Mouse (Mus musculus): ENCODE data around the gene Snf8. TPM values are rescaled to one million over a fixed set of nuclear protein-coding genes. Genes with fewer than 3 reads are reported as not detected.

Snf8 gene
- total RNA-seq, 2 experiments from 2014 or later = 87.1 to 96.3 TPM

GRCm38 (mm10) chr11:96011982-96012381, 22.7 kb upstream of the Snf8 start:
- intact Hi-C loops (cut with DNase I) = no loop called here

GRCm38 (mm10) chr11:96015421-96015820, 19.3 kb upstream of the Snf8 start:
- no peak for DNase-seq (ENCODE audit: extremely low spot score in 1 of 2, low spot score in 2 of 2)
- intact Hi-C loops (cut with DNase I) = no loop called here

More at GRCm38 (mm10) chr11:96011982-96012381, 22.7 kb upstream of the Snf8 start:
- DNase-seq (ENCODE audit: extremely low spot score in 1 of 2, low spot score in 2 of 2) = no peak

- intact Hi-C loops (cut with DNase I) = no loop called here
- DNase-seq (ENCODE audit: extremely low spot score in 1 of 2, low spot score in 2 of 2) = no peak
Measured at GRCm38 (mm10) chr11:96017941-96018351, 16.7 kb upstream of the Snf8 start.

- intact Hi-C loops (cut with DNase I) = no loop called here
- no peak for DNase-seq (ENCODE audit: extremely low spot score in 1 of 2, low spot score in 2 of 2)
Measured at GRCm38 (mm10) chr11:96020622-96021021, 14.1 kb upstream of the Snf8 start.

- intact Hi-C loops (cut with DNase I) = no loop called here
- DNase-seq (ENCODE audit: extremely low spot score in 1 of 2, low spot score in 2 of 2) = no peak
Measured at GRCm38 (mm10) chr11:96028130-96028529, 6.6 kb upstream of the Snf8 start.

- intact Hi-C loops (cut with DNase I) = no loop called here
- no peak for DNase-seq (ENCODE audit: extremely low spot score in 1 of 2, low spot score in 2 of 2)
Measured at GRCm38 (mm10) chr11:96030571-96030970, 4.1 kb upstream of the Snf8 start.

GRCm38 (mm10) chr11:96031701-96032100, 3.0 kb upstream of the Snf8 start:
- intact Hi-C loops (cut with DNase I) = no loop called here
- DNase-seq (ENCODE audit: extremely low spot score in 1 of 2, low spot score in 2 of 2) = no peak

- intact Hi-C loops (cut with DNase I) = no loop called here
- no peak for DNase-seq (ENCODE audit: extremely low spot score in 1 of 2, low spot score in 2 of 2)
Measured at GRCm38 (mm10) chr11:96033264-96033663, 1.4 kb upstream of the Snf8 start.

- no peak for DNase-seq (ENCODE audit: extremely low spot score in 1 of 2, low spot score in 2 of 2)
- intact Hi-C loops (cut with DNase I) = no loop called here
Measured at GRCm38 (mm10) chr11:96034116-96034515, 569 bp upstream of the Snf8 start.

- intact Hi-C loops (cut with DNase I) = no loop called here
- DNase-seq (ENCODE audit: extremely low spot score in 1 of 2, low spot score in 2 of 2) = peak in 1 of 2 experiments; percentile 42
Measured at GRCm38 (mm10) chr11:96035133-96035532, 448 bp downstream of the Snf8 start.

GRCm38 (mm10) chr11:96037499-96037898, 2.8 kb downstream of the Snf8 start:
- intact Hi-C loops (cut with DNase I) = no loop called here
- no peak for DNase-seq (ENCODE audit: extremely low spot score in 1 of 2, low spot score in 2 of 2)

- intact Hi-C loops (cut with DNase I) = no loop called here
- no peak for DNase-seq (ENCODE audit: extremely low spot score in 1 of 2, low spot score in 2 of 2)
Measured at GRCm38 (mm10) chr11:96038560-96038959, 3.9 kb downstream of the Snf8 start.

- no peak for DNase-seq (ENCODE audit: extremely low spot score in 1 of 2, low spot score in 2 of 2)
Measured at GRCm38 (mm10) chr11:96044803-96045567, 10.3 kb downstream of the Snf8 start.

GRCm38 (mm10) chr11:96046028-96046427, 11.3 kb downstream of the Snf8 start:
- intact Hi-C loops (cut with DNase I) = no loop called here

More at GRCm38 (mm10) chr11:96044803-96045567, 10.3 kb downstream of the Snf8 start:
- intact Hi-C loops (cut with DNase I) = no loop called here

GRCm38 (mm10) chr11:96046793-96047192, 12.1 kb downstream of the Snf8 start:
- intact Hi-C loops (cut with DNase I) = no loop called here
- no peak for DNase-seq (ENCODE audit: extremely low spot score in 1 of 2, low spot score in 2 of 2)

More at GRCm38 (mm10) chr11:96046028-96046427, 11.3 kb downstream of the Snf8 start:
- DNase-seq (ENCODE audit: extremely low spot score in 1 of 2, low spot score in 2 of 2) = no peak

- intact Hi-C loops (cut with DNase I) = no loop called here
- DNase-seq (ENCODE audit: extremely low spot score in 1 of 2, low spot score in 2 of 2) = no peak
Measured at GRCm38 (mm10) chr11:96047469-96048373, 13.0 kb downstream of the Snf8 start.

- peak in 1 of 2 experiments; percentile 38 for DNase-seq (ENCODE audit: extremely low spot score in 1 of 2, low spot score in 2 of 2)
- intact Hi-C loops (cut with DNase I) = no loop called here
Measured at GRCm38 (mm10) chr11:96049939-96050338, 15.3 kb downstream of the Snf8 start.

GRCm38 (mm10) chr11:96050854-96051253, 16.2 kb downstream of the Snf8 start:
- intact Hi-C loops (cut with DNase I) = no loop called here
- DNase-seq (ENCODE audit: extremely low spot score in 1 of 2, low spot score in 2 of 2) = no peak

- no peak for DNase-seq (ENCODE audit: extremely low spot score in 1 of 2, low spot score in 2 of 2)
- intact Hi-C loops (cut with DNase I) = no loop called here
Measured at GRCm38 (mm10) chr11:96058309-96058708, 23.6 kb downstream of the Snf8 start.
